Mouse (Mus musculus) forebrain, embryonic 14.5 days (tissue): ENCODE results near the gene Ak9. TPM values are rescaled to one million over a fixed set of nuclear protein-coding genes. Genes with fewer than 3 reads are reported as not detected.

Experiments used
- ATAC-seq: fragments of 200-750 bp; cut with Nextera tagmentation; 2 replicates; pipeline ENCODE4 v1.8.0; 2017; ENCODE audit warnings: mild to moderate bottlenecking, moderate library complexity
- DNase-seq: peaks from one replicate; pipeline ENCODE4 v3.0.0-alpha.2; 2015; ENCODE audit warnings: low spot score
- H3K27ac ChIP-seq: fragments of 300-500 bp; sonication (generic); 2 replicates; pipeline ENCODE4 v1.5.1; 2014; ENCODE audit warnings: low read depth, mild to moderate bottlenecking, control low read depth, low read length, moderate library complexity
- H3K27me3 ChIP-seq: fragments of 300-500 bp; sonication (generic); replicated peaks from 2 replicates; pipeline ENCODE4 v1.6.1; 2014; ENCODE audit warnings: low read length, control low read depth, mixed read lengths; ENCODE audit not compliant: control insufficient read depth, insufficient read depth
- H3K36me3 ChIP-seq: fragments of 300-500 bp; sonication (generic); 2 replicates; pipeline ENCODE4 v1.6.1; 2014; ENCODE audit warnings: low read length, control low read depth; ENCODE audit not compliant: control insufficient read depth, insufficient read depth
- H3K4me1 ChIP-seq: fragments of 300-500 bp; sonication (generic); 2 replicates; pipeline ENCODE4 v1.6.1; 2014; ENCODE audit warnings: antibody characterized with exemption, low read length, control low read depth; ENCODE audit not compliant: control insufficient read depth, insufficient read depth
- H3K4me2 ChIP-seq: fragments of 300-500 bp; sonication (generic); 2 replicates; pipeline ENCODE4 v1.6.1; 2014; ENCODE audit warnings: mild to moderate bottlenecking, control low read depth, low read length
- H3K4me3 ChIP-seq: fragments of 300-500 bp; sonication (generic); 2 replicates; pipeline ENCODE4 v1.5.1; 2014; ENCODE audit warnings: low read depth, low read length, control low read depth
- H3K9ac ChIP-seq: fragments of 300-500 bp; sonication (generic); 2 replicates; pipeline ENCODE4 v1.6.1; 2014; ENCODE audit warnings: mild to moderate bottlenecking, low read length, control low read depth, moderate library complexity
- H3K9me3 ChIP-seq: fragments of 300-500 bp; sonication (generic); replicated peaks from 2 replicates; pipeline ENCODE4 v1.6.1; 2016; ENCODE audit warnings: low read length, control low read depth, mixed read lengths; ENCODE audit not compliant: control insufficient read depth
- WGBS: fragments of 180-500 bp; shearing (Covaris S2); extraction: QIAGEN DNeasy Blood & Tissue Kit; methylation state at CpG from one replicate; pipeline ENCODE4 v1.1.7; 2014; 5-methylcytosine and 5-hydroxymethylcytosine counted together
- polyA plus RNA-seq: library from polyadenylated mRNA; unstranded; fragments of >200 nt; fragmentation: Nextera tagmentation; extraction: Ambion mirVana; gene quantifications from 2 replicates; pipeline ENCODE4 v1.2.1, GENCODE M21; 2014

Ak9 gene
- polyA plus RNA-seq, 1 experiment from 2014 or later, result 0.13 TPM

DNA sequence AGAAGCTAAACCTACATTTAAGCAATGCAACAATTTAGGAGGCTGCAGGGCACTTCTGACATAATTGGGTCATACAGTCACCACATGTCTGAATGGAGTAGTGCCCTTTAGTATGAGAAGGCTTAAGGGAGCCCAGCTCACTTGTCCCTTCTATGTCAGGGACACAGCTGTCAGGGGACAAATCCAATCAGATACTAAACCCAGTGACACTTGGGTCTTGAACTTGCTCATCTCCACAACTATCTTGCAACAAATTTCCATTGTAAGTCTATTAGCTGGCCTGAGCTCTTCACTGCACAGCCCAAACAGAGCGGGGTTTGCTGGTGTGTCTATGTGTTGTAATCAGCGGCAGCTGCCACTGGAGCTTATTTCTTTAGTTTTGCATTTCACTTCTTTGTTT lies 119.9 kb downstream of the Ak9 start:
- DNase-seq (no peak), ATAC-seq (no peak)
- Histone ChIP-seq H3K9ac (no peak overlapping the region), H3K27ac (no peak overlapping the region), H3K4me3 (no peak overlapping the region), H3K4me2 (no peak overlapping the region), H3K9me3 (no peaks in the 10 kb centered on the region), H3K27me3 (no peaks in the 10 kb centered on the region), H3K36me3 (no peaks in the 10 kb centered on the region), H3K4me1 (no peaks in the 10 kb centered on the region)
- 74% methylated on average over 2 of the region's 2 CpGs for WGBS

- no peak for DNase-seq
- Histone ChIP-seq H3K4me3 (no peak overlapping the region), H3K9ac (no peak overlapping the region), H3K27me3 (no peaks in the 10 kb centered on the region), H3K4me1 (no peaks in the 10 kb centered on the region), H3K36me3 (no peaks in the 10 kb centered on the region), H3K4me2 (no peak overlapping the region), H3K27ac (no peak overlapping the region), H3K9me3 (no peaks in the 10 kb centered on the region)
- no peak for ATAC-seq
- WGBS, result 51% methylated on average over 6 of the region's 6 CpGs
Measured at GRCm38 (mm10) chr10:41426368-41426767, 122.6 kb downstream of the Ak9 start.

GRCm38 (mm10) chr10:41434624-41435023 lies 130.8 kb downstream of the Ak9 start:
- H3K27ac ChIP-seq, result no peak overlapping the region
- DNase-seq, result peak; percentile 67
- H3K9ac ChIP-seq, result no peak overlapping the region
- peak; percentile 57; the same call in 1 of the 2 replicates for ATAC-seq
- no peaks in the 10 kb centered on the region for H3K4me1 ChIP-seq
- no peak overlapping the region for H3K4me2 ChIP-seq
- 29% methylated on average over 4 of the region's 4 CpGs for WGBS
- H3K36me3 ChIP-seq, result no peaks in the 10 kb centered on the region
- no peaks in the 10 kb centered on the region for H3K27me3 ChIP-seq
- no peaks in the 10 kb centered on the region for H3K9me3 ChIP-seq
- no peak overlapping the region for H3K4me3 ChIP-seq

- Histone ChIP-seq H3K36me3 (no peaks in the 10 kb centered on the region), H3K4me1 (no peaks in the 10 kb centered on the region), H3K4me2 (no peak overlapping the region), H3K9ac (no peak overlapping the region), H3K27me3 (no peaks in the 10 kb centered on the region), H3K27ac (no peak overlapping the region), H3K4me3 (no peak overlapping the region), H3K9me3 (no peaks in the 10 kb centered on the region)
- WGBS, result 50% methylated on average over 3 of the region's 3 CpGs
- no peak for ATAC-seq
- DNase-seq, result no peak
Measured at GRCm38 (mm10) chr10:41435141-41435540, 131.4 kb downstream of the Ak9 start.

DNA sequence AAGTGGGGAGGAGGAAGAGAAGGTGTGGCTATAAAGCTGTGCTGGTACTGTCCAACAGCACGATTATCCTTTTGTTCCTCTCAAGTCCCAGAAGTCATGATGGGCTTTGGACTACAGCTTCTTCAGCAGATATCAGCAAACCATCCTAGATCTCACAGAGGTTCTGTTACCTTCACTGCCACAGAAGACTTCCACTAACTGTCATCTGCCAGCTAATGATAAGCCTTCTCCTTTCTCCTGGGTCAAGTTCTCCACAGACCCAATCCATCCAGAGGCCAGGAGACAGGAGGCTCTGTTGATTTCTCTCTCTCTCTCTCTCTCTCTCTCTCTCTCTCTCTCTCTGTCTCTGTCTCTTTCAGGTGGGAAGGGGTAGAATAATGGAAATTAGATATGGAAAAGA lies 144.4 kb downstream of the Ak9 start:
- H3K9me3 ChIP-seq, result no peaks in the 10 kb centered on the region
- peaks cover 11% of the 10 kb centered on the region; the same call in 1 of the 2 replicates for H3K36me3 ChIP-seq
- no peak for DNase-seq
- H3K4me2 ChIP-seq, result no peak overlapping the region
- peaks cover 9% of the 10 kb centered on the region for H3K4me1 ChIP-seq
- WGBS, result 83% methylated on average over 1 of the region's 1 CpGs
- H3K27ac ChIP-seq, result no peak overlapping the region
- H3K9ac ChIP-seq, result no peak overlapping the region
- H3K27me3 ChIP-seq, result no peaks in the 10 kb centered on the region
- H3K4me3 ChIP-seq, result no peak overlapping the region
- ATAC-seq, result no peak

GRCm38 (mm10) chr10:41449684-41450083 lies 145.9 kb downstream of the Ak9 start:
- peaks cover 9% of the 10 kb centered on the region for H3K4me1 ChIP-seq
- peak overlapping the region; percentile 59 for H3K4me2 ChIP-seq
- 14% methylated on average over 14 of the region's 14 CpGs for WGBS
- DNase-seq (peak; percentile 33), ATAC-seq (peak; percentile 67)
- H3K27me3 ChIP-seq, result no peaks in the 10 kb centered on the region
- peaks cover 23% of the 10 kb centered on the region for H3K36me3 ChIP-seq
- peak overlapping the region; percentile 93 for H3K4me3 ChIP-seq
- H3K9me3 ChIP-seq, result no peaks in the 10 kb centered on the region
- H3K9ac ChIP-seq, result peak overlapping the region; percentile 81
- 0 out of 2 replicates have a peak overlapping the region, but pooled peaks have one; percentile 64 for H3K27ac ChIP-seq

- Histone ChIP-seq H3K9ac (peak within 1 kb of the TSS; percentile 81), H3K27me3 (no peaks in the 10 kb centered on the region), H3K27ac (peak within 1 kb of the TSS; percentile 64; the same call in 1 of the 2 replicates), H3K4me3 (peak within 1 kb of the TSS; percentile 93), H3K4me2 (peak within 1 kb of the TSS; percentile 59), H3K4me1 (peaks cover 9% of the 10 kb centered on the region), H3K36me3 (peaks cover 27% of the 10 kb centered on the region), H3K9me3 (no peaks in the 10 kb centered on the region)
- DNase-seq, result peak; percentile 98
- under 1% methylated on average over 49 of the region's 49 CpGs for WGBS
- peak; percentile 97 for ATAC-seq
Measured at GRCm38 (mm10) chr10:41450137-41450670, 146.4 kb downstream of the Ak9 start, which contains the start of gene Zbtb24. Gene Zbtb24, plus strand, starts transcription at chr10:41450383.

DNA sequence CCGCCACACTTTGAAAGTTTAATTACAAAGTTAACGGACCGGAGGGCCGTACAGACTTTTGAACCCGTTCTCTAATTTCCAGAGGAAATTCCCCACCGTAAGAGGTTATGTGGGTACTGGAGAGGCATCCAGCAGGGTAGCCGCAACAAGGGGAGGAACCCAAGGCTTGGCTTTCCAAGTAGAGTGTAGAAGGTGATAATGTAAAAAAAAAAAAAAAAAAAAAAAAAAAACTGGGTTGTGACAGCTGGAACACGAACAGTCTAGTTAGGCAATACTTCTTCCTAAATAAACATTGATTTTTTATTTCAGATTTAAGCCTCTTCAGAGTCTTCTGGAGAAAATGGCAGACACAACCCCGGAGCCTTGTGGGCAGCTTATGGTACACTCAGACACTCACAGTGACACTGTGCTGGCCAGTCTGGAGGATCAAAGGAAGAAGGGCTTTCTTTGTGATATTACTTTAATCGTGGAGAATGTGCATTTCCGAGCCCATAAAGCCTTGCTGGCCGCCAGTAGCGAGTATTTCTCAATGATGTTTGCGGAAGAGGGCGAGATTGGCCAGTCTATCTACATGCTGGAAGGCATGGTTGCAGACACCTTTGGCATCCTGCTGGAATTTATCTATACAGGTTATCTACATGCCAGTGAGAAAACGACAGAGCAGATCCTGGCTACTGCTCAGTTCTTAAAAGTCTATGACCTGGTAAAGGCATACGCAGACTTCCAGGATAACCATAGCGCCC lies 147.2 kb downstream of the Ak9 start:
- peaks cover 33% of the 10 kb centered on the region for H3K36me3 ChIP-seq
- H3K4me2 ChIP-seq, result peak overlapping the region; percentile 59
- no peaks in the 10 kb centered on the region for H3K9me3 ChIP-seq
- H3K27ac ChIP-seq, result no peak overlapping the region
- peak; percentile 1; the same call in 1 of the 2 replicates for ATAC-seq
- H3K9ac ChIP-seq, result peak overlapping the region; percentile 81
- H3K4me1 ChIP-seq, result peaks cover 9% of the 10 kb centered on the region
- 56% methylated on average over 18 of the region's 18 CpGs for WGBS
- no peaks in the 10 kb centered on the region for H3K27me3 ChIP-seq
- H3K4me3 ChIP-seq, result peak overlapping the region; percentile 93
- no peak for DNase-seq

DNA sequence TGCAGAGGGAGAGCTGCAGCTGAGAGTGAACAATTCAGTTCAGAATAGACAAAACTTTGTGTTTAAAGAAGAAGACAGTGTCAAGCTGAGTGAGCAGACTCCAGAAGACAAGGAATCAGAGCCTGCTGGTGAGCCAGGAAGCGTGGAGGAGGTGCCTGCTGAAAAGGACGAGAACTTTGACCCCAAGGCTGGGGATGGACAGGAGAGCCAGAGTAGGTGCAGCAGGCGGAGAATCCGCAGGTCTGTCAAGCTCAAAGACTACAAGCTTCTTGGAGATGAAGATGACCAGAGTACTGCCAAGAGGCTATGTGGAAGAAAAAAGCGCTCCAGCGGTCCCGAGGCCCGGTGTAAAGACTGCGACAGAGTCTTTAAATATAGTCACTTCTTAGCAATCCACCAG lies 147.9 kb downstream of the Ak9 start:
- Histone ChIP-seq H3K36me3 (peaks cover 40% of the 10 kb centered on the region), H3K9ac (no peak overlapping the region), H3K4me3 (no peak overlapping the region), H3K9me3 (no peaks in the 10 kb centered on the region), H3K4me1 (peaks cover 9% of the 10 kb centered on the region), H3K27me3 (no peaks in the 10 kb centered on the region), H3K4me2 (no peak overlapping the region), H3K27ac (no peak overlapping the region)
- ATAC-seq (no peak), DNase-seq (no peak)
- WGBS, result 96% methylated on average over 9 of the region's 9 CpGs
